Mouse (Mus musculus): Measurements from ENCODE around the gene Sgca. TPM values are rescaled to one million over a fixed set of nuclear protein-coding genes. Genes with fewer than 3 reads are reported as not detected.

Gene Sgca
- 100 to 1,000 TPM; 149 to 200 TPM for total RNA-seq (2021)
- 1,109 and 1,504 TPM in 2 replicates for polyA plus RNA-seq (2012; rRNA removed)
- long read RNA-seq, transcript Sgca-202 (11 exons, 1,724 nt): minor isoform, 18 of 92 reads
- long read RNA-seq, transcript Sgca-201 (10 exons, 1,465 nt): major isoform, 50 of 92 reads
- long read RNA-seq, partial matches to known transcripts: 10 of 92 reads
- long read RNA-seq, other reads (novel, unspliced or antisense): 13 of 92 reads

- H3K36me3 ChIP-seq (ENCODE audit: control insufficient read depth, insufficient read depth, low read length): no peaks in the 10 kb centered on the region
- H3K79me2 ChIP-seq (replicated peaks; ENCODE audit: control insufficient read depth, insufficient read depth, low read length): no peaks in the 10 kb centered on the region
- intact Hi-C loops (cut with DNase I): no loop called here
- peak within 1 kb of the TSS; percentile 45 for H3K4me3 ChIP-seq
- peak within 1 kb of the TSS; percentile 47 for H3K9ac ChIP-seq (ENCODE audit: low read depth, low read length)
- H3K27ac ChIP-seq: peak within 1 kb of the TSS; percentile 95
- H3K27me3 ChIP-seq (ENCODE audit: control insufficient read depth, insufficient read depth, low read length): no peaks in the 10 kb centered on the region
- peaks cover 1% of the 10 kb centered on the region; the same call in 1 of the 2 replicates for H3K4me1 ChIP-seq (ENCODE audit: control insufficient read depth, insufficient read depth, low read length)
- no peak for TF ChIP-seq CTCF (IDR thresholded peaks at IDR 0.05)
- peak; percentile 86 for TF ChIP-seq EP300 (IDR thresholded peaks at IDR 0.05; ENCODE audit: insufficient read depth, low read depth, low read length)
- peak; percentile 85 for TF ChIP-seq POLR2A (IDR thresholded peaks at IDR 0.05; ENCODE audit: insufficient read depth, low read depth, low read length)
- peak; percentile 55 to 57 for DNase-seq
- WGBS: 51% methylated on average over 5 of the region's 5 CpGs
Observed at GRCm38 (mm10) chr11:94976199-94976598, at the start of gene Sgca. TSS of gene Sgca (minus strand) at chr11:94976327.

DNA sequence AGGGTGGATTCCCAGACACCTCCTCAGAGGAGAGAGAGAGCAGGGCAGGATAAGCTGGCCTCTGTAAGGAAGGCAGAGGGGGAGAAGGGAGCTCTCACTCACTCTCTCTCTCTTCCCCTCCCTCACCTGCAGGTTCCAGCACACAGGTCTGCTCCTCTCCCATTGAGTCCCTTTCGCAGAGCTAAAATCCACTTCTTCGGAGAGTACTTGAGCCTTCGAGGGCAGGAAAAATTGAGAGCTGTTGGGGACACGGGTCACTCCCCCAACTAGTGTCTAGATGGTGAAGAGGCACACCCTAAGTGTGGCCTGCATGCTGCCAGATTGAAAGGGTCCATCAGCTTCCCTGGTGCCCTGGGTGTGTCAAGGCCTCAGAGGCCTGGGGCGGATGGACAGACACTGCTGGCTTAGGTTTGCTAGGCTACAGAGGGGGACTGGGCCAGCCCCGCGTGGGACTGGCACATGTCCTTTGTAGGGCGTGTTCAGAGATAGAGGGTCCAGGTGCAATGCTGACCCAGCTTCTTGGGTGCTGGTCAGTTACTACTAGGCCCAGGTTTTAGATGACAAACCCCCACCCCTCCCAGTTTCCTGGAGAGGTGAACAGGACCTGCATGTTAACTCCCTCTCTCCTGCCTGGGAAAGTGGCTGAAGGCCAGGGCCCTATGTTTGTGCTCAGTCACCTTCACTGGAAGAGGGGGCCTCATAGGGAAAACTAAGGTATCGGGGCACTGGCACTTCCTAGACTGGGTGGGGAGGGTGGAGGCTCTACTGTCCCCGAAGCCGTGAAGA lies 49.3 kb upstream of the Sgca start:
- H3K79me2 ChIP-seq (replicated peaks; ENCODE audit: control insufficient read depth, insufficient read depth, low read length): no peaks in the 10 kb centered on the region
- H3K36me3 ChIP-seq (ENCODE audit: control insufficient read depth, insufficient read depth, low read length): no peaks in the 10 kb centered on the region
- WGBS: 82% methylated on average over 11 of the region's 11 CpGs
- H3K4me3 ChIP-seq: no peak overlapping the region
- TF ChIP-seq POLR2A (IDR thresholded peaks at IDR 0.05; ENCODE audit: insufficient read depth, low read depth, low read length): no peak
- no peak for TF ChIP-seq CTCF (IDR thresholded peaks at IDR 0.05)
- TF ChIP-seq EP300 (IDR thresholded peaks at IDR 0.05; ENCODE audit: insufficient read depth, low read depth, low read length): no peak
- no peaks in the 10 kb centered on the region for H3K27me3 ChIP-seq (ENCODE audit: control insufficient read depth, insufficient read depth, low read length)
- no peaks in the 10 kb centered on the region for H3K4me1 ChIP-seq (ENCODE audit: control insufficient read depth, insufficient read depth, low read length)
- H3K27ac ChIP-seq: no peak overlapping the region
- DNase-seq: no peak
- intact Hi-C loops (cut with DNase I): no loop called here
- H3K9ac ChIP-seq (ENCODE audit: low read depth, low read length): no peak overlapping the region

- no peak for DNase-seq
- Histone ChIP-seq H3K9ac (ENCODE audit: low read depth, low read length) (no peak overlapping the region), H3K27ac (no peak overlapping the region), H3K4me1 (ENCODE audit: control insufficient read depth, insufficient read depth, low read length) (no peaks in the 10 kb centered on the region), H3K4me3 (no peak overlapping the region), H3K36me3 (ENCODE audit: control insufficient read depth, insufficient read depth, low read length) (no peaks in the 10 kb centered on the region), H3K79me2 (replicated peaks; ENCODE audit: control insufficient read depth, insufficient read depth, low read length) (no peaks in the 10 kb centered on the region), H3K27me3 (ENCODE audit: control insufficient read depth, insufficient read depth, low read length) (peaks cover 4% of the 10 kb centered on the region; the same call in 1 of the 2 replicates)
- 72% methylated on average over 29 of the region's 29 CpGs for WGBS
- TF ChIP-seq CTCF (IDR thresholded peaks at IDR 0.05): no peak
- no peak for TF ChIP-seq EP300 (IDR thresholded peaks at IDR 0.05; ENCODE audit: insufficient read depth, low read depth, low read length)
- TF ChIP-seq POLR2A (IDR thresholded peaks at IDR 0.05; ENCODE audit: insufficient read depth, low read depth, low read length): no peak
- intact Hi-C loops (cut with DNase I): no loop called here
Observed at GRCm38 (mm10) chr11:95024439-95025184, 48.5 kb upstream of the Sgca start.

DNA sequence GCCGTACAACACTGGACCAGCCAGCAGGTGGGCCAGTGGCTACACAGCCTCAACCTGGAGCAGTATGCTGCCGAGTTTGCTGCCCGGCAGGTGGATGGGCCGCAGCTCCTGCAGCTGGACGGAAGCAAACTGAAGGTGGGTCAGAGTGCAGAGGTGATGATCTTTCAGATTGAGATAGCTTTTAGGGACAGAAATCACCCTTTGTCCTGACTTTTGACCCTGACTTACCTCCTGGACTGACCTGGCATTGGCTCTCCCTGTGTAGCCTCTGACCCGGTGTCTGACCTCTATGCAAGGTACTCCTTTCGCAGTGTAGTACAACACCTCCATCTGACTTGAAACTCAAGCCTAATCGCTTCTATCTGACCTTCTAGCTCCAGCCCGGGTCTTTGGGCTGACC lies 47.4 kb upstream of the Sgca start:
- H3K27me3 ChIP-seq (ENCODE audit: control insufficient read depth, insufficient read depth, low read length): peaks cover 4% of the 10 kb centered on the region; the same call in 1 of the 2 replicates
- DNase-seq: no peak
- H3K4me3 ChIP-seq: no peak overlapping the region
- intact Hi-C loops (cut with DNase I): no loop called here
- H3K36me3 ChIP-seq (ENCODE audit: control insufficient read depth, insufficient read depth, low read length): no peaks in the 10 kb centered on the region
- TF ChIP-seq POLR2A (IDR thresholded peaks at IDR 0.05; ENCODE audit: insufficient read depth, low read depth, low read length) (no peak; the same call in 1 of the 2 replicates), EP300 (IDR thresholded peaks at IDR 0.05; ENCODE audit: insufficient read depth, low read depth, low read length) (0 out of 2 replicates have a peak, but pooled peaks have one; percentile 9), CTCF (IDR thresholded peaks at IDR 0.05) (no peak)
- WGBS: 91% methylated on average over 9 of the region's 9 CpGs
- no peak overlapping the region for H3K27ac ChIP-seq
- H3K4me1 ChIP-seq (ENCODE audit: control insufficient read depth, insufficient read depth, low read length): no peaks in the 10 kb centered on the region
- no peaks in the 10 kb centered on the region for H3K79me2 ChIP-seq (replicated peaks; ENCODE audit: control insufficient read depth, insufficient read depth, low read length)
- H3K9ac ChIP-seq (ENCODE audit: low read depth, low read length): no peak overlapping the region

DNA sequence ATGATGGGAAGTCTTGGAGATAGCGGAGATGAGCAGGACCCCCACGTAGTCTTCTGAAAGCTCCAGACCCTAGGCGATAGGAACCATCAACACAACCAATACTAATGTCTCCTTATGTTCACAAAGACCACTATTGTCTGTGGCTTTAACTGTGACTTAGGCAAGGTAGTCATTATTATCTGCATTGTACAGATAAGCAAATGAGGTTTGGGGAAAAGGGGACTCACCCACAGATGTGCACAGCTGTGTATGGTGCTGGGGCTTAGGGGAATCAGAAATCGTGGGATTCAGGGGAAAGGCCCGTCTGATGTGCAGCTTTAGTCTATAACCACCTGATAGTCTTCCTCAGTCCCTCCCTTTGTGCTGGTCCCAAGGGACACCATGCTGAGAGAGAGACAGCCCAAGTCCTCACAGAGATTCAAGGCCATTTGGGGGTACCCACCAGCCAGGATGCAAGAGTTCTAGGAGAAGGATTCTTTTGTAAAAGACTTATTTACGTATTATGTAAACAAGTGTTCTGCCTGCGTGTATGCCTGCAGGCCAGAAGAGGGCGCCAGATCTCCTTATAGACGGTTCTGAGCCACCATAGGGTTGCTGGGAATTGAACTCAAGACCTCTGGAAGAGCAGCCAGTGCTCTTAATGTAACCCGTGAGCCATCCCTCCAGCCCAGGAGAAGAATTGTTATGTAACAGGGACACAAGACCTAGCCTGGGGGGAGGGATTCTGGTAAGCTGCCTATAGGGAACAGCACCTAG lies 46.3 kb upstream of the Sgca start:
- no peaks in the 10 kb centered on the region for H3K4me1 ChIP-seq (ENCODE audit: control insufficient read depth, insufficient read depth, low read length)
- DNase-seq: peak in 1 of 2 experiments; percentile 20
- H3K27me3 ChIP-seq (ENCODE audit: control insufficient read depth, insufficient read depth, low read length): peaks cover 4% of the 10 kb centered on the region; the same call in 1 of the 2 replicates
- no peaks in the 10 kb centered on the region for H3K79me2 ChIP-seq (replicated peaks; ENCODE audit: control insufficient read depth, insufficient read depth, low read length)
- intact Hi-C loops (cut with DNase I): no loop called here
- no peak overlapping the region for H3K4me3 ChIP-seq
- H3K9ac ChIP-seq (ENCODE audit: low read depth, low read length): no peak overlapping the region
- no peaks in the 10 kb centered on the region for H3K36me3 ChIP-seq (ENCODE audit: control insufficient read depth, insufficient read depth, low read length)
- H3K27ac ChIP-seq: no peak overlapping the region
- WGBS: 75% methylated on average over 10 of the region's 10 CpGs
- TF ChIP-seq POLR2A (IDR thresholded peaks at IDR 0.05; ENCODE audit: insufficient read depth, low read depth, low read length): no peak
- peak; percentile 61 for TF ChIP-seq CTCF (IDR thresholded peaks at IDR 0.05)

Measured in heart, adult 2 months (tissue).